Mouse (Mus musculus) embryonic facial prominence, embryonic 14.5 days (tissue): ENCODE measurements around the gene Anks3. TPM values are rescaled to one million over a fixed set of nuclear protein-coding genes. Genes with fewer than 3 reads are reported as not detected.
A peak's percentile ranks its signal among the peaks of the same experiment; 100 is the strongest.

Experiments
- ATAC-seq: fragments of 200-750 bp; cut with Nextera tagmentation; 2 replicates; pipeline ENCODE4 v1.8.0; 2017; ENCODE audit warnings: low read depth, moderate number of reproducible peaks, moderate TSS enrichment
- DNase-seq: peaks from one replicate; pipeline ENCODE4 v3.0.0-alpha.2; 2015; ENCODE audit warnings: low spot score
- H3K27ac ChIP-seq: fragments of 300-500 bp; sonication (generic); replicated peaks from 2 replicates; pipeline ENCODE4 v1.5.1; 2014; ENCODE audit warnings: low read depth, mild to moderate bottlenecking, low read length, moderate library complexity
- H3K27me3 ChIP-seq: fragments of 300-500 bp; sonication (generic); replicated peaks from 2 replicates; pipeline ENCODE4 v1.6.1; 2014; ENCODE audit warnings: low read length; ENCODE audit not compliant: control insufficient read depth, insufficient read depth
- H3K36me3 ChIP-seq: fragments of 300-500 bp; sonication (generic); 2 replicates; pipeline ENCODE4 v1.6.1; 2014; ENCODE audit warnings: low read length, mixed read lengths; ENCODE audit not compliant: control insufficient read depth, insufficient read depth
- H3K4me1 ChIP-seq: fragments of 300-500 bp; sonication (generic); 2 replicates; pipeline ENCODE4 v1.6.1; 2014; ENCODE audit warnings: antibody characterized with exemption, low read length; ENCODE audit not compliant: control insufficient read depth, insufficient read depth
- H3K4me2 ChIP-seq: fragments of 300-500 bp; sonication (generic); 2 replicates; pipeline ENCODE4 v1.6.1; 2014; ENCODE audit warnings: low read depth, mild to moderate bottlenecking, low read length, moderate library complexity, mixed read lengths
- H3K4me3 ChIP-seq: fragments of 300-500 bp; sonication (generic); 2 replicates; pipeline ENCODE4 v1.5.1; 2014; ENCODE audit warnings: low read depth, mild to moderate bottlenecking, low read length
- H3K9ac ChIP-seq: fragments of 300-500 bp; sonication (generic); 2 replicates; pipeline ENCODE4 v1.6.1; 2014; ENCODE audit warnings: low read depth, mild to moderate bottlenecking, low read length, moderate library complexity, mixed read lengths
- H3K9me3 ChIP-seq: fragments of 300-500 bp; sonication (generic); 2 replicates; pipeline ENCODE4 v1.6.1; 2016; ENCODE audit warnings: low read length; ENCODE audit not compliant: control insufficient read depth
- WGBS: fragments of 180-500 bp; shearing (Covaris S2); extraction: QIAGEN DNeasy Blood & Tissue Kit; methylation state at CpG from one replicate; pipeline ENCODE4 v1.1.7; 2014; 5-methylcytosine and 5-hydroxymethylcytosine counted together
- polyA plus RNA-seq: library from polyadenylated mRNA; unstranded; fragments of >200 nt; fragmentation: Nextera tagmentation; extraction: Ambion mirVana; gene quantifications from 2 replicates; pipeline ENCODE4 v1.2.1, GENCODE M21; 2014

Gene Anks3
- polyA plus RNA-seq, 1 experiment from 2014 or later, result 48.3 TPM

DNA sequence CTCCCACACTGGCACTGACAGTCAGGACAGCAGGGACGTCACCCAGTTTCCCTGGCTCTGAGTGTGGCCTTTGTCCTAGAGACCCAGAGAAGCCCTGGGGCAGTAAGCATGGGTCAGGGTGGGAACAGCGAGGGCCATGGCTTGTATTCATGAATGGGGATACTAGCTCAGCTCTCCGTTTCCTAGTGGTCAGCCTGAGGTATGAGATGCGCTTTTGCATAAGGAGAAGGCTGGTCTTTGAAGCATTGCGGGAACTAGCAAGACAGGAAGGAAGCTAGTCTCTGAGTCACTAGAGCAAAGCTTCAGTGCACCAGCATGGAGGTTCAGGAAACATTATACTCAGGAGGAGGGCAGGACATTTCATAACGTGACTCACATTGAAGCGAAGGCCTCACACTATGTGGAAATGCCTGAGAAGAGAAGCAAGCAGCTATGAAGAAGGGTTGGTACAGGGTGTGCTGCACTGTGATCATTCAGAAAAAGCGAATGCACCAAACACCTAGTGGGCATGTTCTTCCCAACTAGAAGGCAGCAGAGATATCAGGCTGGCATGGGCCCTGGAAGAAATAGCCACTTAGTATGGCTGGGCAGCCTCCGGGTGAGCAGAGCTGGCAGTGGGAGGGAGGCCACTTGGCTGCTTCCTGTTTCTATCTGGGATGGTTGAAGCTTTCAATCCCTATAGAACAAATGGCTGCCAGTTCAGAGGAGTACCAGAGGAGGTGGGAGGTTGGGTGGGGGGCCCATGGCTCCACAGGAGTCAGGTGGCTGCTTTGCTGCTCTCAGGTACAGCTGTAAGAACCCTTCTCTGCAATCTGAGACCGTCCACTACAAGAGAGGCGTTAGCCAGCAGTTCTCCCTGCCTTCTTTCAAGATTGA lies 50.9 kb downstream of the Anks3 start:
- no peak overlapping the region for H3K4me3 ChIP-seq
- no peak overlapping the region for H3K4me2 ChIP-seq
- peak overlapping the region; percentile 30 for H3K27ac ChIP-seq
- no peaks in the 10 kb centered on the region for H3K4me1 ChIP-seq
- no peak overlapping the region for H3K9ac ChIP-seq
- H3K9me3 ChIP-seq, result no peaks in the 10 kb centered on the region
- 57% methylated on average over 11 of the region's 11 CpGs for WGBS
- DNase-seq, result peak; percentile 27
- H3K36me3 ChIP-seq, result peaks cover 70% of the 10 kb centered on the region
- ATAC-seq, result peak; percentile 1; the same call in 1 of the 2 replicates
- H3K27me3 ChIP-seq, result no peaks in the 10 kb centered on the region

DNA sequence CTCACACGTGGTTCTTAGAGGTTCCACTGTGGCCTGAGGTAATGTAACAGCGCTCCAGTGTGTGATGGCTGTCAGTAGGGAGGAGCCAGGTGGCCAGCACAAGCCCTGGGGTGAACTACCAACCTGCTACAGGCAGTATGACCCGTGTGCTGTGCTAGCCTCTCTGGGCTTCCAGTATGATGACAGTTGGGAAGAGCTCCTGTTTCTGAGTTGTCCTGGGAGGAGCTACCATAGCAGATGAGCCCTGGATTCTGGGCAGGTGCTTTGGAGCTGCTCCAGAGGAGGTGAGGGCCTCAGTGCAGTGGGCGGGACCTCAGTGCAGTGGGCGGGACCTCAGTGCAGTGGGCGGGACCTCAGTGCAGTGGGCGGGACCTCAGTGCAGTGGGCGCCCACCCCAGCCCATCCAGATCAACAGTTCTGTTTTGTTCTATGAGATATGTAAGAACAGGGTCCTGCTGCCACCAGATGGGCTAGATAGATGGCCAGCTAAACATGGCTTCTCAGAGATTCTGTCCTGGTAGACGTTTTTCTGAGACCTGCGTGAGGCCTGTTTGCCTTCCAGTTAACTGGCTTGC lies 51.8 kb downstream of the Anks3 start:
- ATAC-seq, result no peak
- Histone ChIP-seq H3K4me3 (no peak overlapping the region), H3K27me3 (no peaks in the 10 kb centered on the region), H3K27ac (peak overlapping the region; percentile 30; the same call in 1 of the 2 replicates), H3K36me3 (peaks cover 70% of the 10 kb centered on the region), H3K9ac (no peak overlapping the region), H3K9me3 (no peaks in the 10 kb centered on the region), H3K4me2 (no peak overlapping the region), H3K4me1 (no peaks in the 10 kb centered on the region)
- 75% methylated on average over 10 of the region's 10 CpGs for WGBS
- DNase-seq, result no peak

DNA sequence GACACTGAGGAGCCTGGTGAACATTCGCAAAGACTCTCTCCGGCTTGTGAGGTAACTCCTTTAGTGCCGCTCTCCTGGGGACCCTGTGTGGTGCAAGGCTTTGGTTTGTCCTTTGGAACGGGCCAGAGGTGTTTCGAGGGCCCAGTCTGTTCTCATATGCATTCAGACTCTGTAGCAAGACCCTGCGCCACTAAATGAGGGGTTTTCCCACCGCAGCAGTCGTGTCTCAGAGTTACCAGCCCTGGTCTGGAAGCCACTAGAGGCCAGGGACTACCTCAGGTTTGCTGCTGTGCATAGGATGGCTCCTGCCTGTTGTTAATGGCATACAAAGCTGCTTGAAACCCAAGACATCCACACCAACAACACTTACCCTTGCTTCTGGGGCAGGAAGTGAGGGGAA lies 53.2 kb downstream of the Anks3 start:
- H3K27me3 ChIP-seq, result no peaks in the 10 kb centered on the region
- no peak for DNase-seq
- no peak overlapping the region for H3K4me3 ChIP-seq
- 95% methylated on average over 8 of the region's 8 CpGs for WGBS
- H3K27ac ChIP-seq, result no peak overlapping the region
- H3K4me1 ChIP-seq, result no peaks in the 10 kb centered on the region
- no peak overlapping the region for H3K4me2 ChIP-seq
- ATAC-seq, result no peak
- H3K9me3 ChIP-seq, result no peaks in the 10 kb centered on the region
- no peak overlapping the region for H3K9ac ChIP-seq
- peaks cover 56% of the 10 kb centered on the region for H3K36me3 ChIP-seq

DNA sequence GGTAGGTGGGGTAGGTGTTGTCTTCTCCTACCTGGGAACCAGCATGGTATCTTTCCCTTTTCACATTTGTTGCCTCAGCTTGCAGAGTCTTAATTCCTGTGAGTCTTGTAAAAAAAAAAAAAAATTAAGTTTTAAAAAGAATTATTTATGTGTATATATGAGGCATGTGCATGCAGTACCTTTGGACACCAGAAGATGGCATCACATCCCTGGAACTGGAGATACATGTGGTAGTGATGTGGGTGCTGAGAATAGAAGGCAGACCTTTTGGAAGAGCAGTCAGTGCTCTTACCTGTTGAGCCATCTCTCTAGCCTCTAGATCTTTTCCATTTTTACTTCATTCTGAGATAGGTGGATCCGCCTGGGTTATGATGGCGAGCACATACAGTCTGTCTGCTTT lies 54.3 kb downstream of the Anks3 start:
- no peak overlapping the region for H3K27ac ChIP-seq
- DNase-seq (no peak), ATAC-seq (no peak)
- peaks cover 49% of the 10 kb centered on the region for H3K36me3 ChIP-seq
- H3K4me2 ChIP-seq, result no peak overlapping the region
- 96% methylated on average over 2 of the region's 2 CpGs for WGBS
- no peak overlapping the region for H3K4me3 ChIP-seq
- H3K4me1 ChIP-seq, result no peaks in the 10 kb centered on the region
- no peaks in the 10 kb centered on the region for H3K9me3 ChIP-seq
- no peak overlapping the region for H3K9ac ChIP-seq
- H3K27me3 ChIP-seq, result no peaks in the 10 kb centered on the region

DNA sequence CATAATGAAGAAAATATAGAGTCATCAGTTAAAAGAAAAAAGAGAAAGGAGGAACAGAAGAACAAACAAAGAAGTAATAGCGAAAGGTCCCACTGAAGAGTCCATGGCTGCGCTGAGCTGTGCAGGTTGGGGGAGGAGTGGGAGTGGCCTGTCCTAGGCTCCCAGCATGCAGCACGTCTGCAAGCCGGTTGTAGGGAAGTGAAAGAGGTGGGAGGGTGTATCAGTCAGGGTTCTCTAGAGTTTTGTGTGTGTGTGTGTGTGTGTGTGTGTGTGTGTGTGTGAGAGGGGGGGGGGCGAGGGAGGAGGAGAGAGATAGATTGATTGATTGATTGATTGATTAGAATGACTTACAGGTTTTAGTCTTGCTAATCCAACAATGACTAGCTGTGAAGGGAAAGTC lies 56.0 kb downstream of the Anks3 start:
- Histone ChIP-seq H3K4me3 (no peak overlapping the region), H3K4me2 (no peak overlapping the region), H3K27ac (no peak overlapping the region), H3K4me1 (no peaks in the 10 kb centered on the region), H3K9me3 (no peaks in the 10 kb centered on the region), H3K9ac (no peak overlapping the region), H3K27me3 (no peaks in the 10 kb centered on the region), H3K36me3 (peaks cover 38% of the 10 kb centered on the region)
- no peak for ATAC-seq
- 54% methylated on average over 5 of the region's 5 CpGs for WGBS
- no peak for DNase-seq

DNA sequence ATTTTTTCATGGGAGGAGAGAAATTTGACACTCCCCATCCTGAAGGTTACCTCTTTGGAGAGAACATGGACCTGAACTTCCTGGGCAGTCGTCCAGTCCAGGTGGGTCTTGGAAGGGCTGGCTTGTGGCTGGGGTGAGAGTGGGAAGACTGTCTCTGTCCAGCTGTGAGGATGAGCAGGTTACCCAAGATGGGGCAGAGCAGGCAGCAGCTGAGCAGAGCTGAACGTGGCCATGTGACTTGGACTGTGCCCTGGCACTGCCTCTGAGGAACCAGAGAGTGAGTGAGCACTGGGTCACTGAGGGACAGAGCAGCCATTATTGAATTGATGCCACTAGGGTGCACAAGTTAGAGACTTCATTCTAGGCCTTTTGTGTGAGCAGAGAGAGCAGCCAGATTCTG lies 56.6 kb downstream of the Anks3 start:
- DNase-seq, result no peak
- no peaks in the 10 kb centered on the region for H3K9me3 ChIP-seq
- no peak overlapping the region for H3K9ac ChIP-seq
- H3K4me3 ChIP-seq, result no peak overlapping the region
- H3K36me3 ChIP-seq, result peaks cover 36% of the 10 kb centered on the region
- H3K4me2 ChIP-seq, result no peak overlapping the region
- no peak for ATAC-seq
- H3K27me3 ChIP-seq, result no peaks in the 10 kb centered on the region
- no peaks in the 10 kb centered on the region for H3K4me1 ChIP-seq
- 62% methylated on average over 2 of the region's 2 CpGs for WGBS
- no peak overlapping the region for H3K27ac ChIP-seq

DNA sequence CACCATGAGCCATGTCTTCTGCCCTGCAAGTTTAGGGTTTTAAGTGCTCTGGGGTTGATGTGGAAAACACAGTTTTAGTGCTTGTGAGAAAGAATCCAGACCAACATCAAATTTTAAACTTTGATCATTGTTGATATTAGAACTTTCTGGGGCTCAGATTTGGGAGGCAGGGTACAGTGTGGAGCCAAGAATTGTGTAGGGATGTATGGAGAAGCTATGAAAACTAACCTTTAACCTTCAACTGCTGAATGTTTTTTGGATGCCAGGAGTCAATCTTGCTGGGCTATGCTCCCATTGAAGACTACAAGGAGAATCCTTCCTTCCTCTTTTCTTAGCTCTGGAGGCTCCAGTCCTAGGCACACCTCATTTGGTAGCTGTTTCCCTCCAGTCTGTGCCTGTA lies 57.4 kb downstream of the Anks3 start:
- Histone ChIP-seq H3K4me1 (no peaks in the 10 kb centered on the region), H3K27ac (no peak overlapping the region), H3K4me3 (no peak overlapping the region), H3K9ac (no peak overlapping the region), H3K4me2 (no peak overlapping the region), H3K9me3 (no peaks in the 10 kb centered on the region), H3K36me3 (peaks cover 27% of the 10 kb centered on the region), H3K27me3 (no peaks in the 10 kb centered on the region)
- ATAC-seq (no peak), DNase-seq (no peak)

DNA sequence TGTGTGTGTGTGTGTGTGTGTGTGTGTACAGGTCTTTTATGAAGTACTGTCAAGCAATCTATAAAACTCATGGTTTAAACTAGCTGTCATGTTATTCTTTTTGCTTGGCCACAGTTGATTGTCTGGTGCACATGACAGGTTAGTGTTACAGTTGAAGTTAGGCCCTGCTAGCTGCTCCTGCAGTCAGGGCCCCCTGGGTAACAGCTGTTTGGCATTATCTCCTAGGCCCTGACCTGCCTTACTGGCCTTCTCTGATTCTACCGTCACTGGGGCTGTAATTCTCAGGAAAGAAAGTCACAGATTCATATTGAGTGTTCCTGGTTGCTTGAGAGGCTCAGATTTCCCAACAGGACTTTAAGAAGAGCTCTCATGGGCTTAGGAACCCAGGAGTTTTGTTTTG lies 58.4 kb downstream of the Anks3 start:
- no peak for DNase-seq
- Histone ChIP-seq H3K27ac (no peak overlapping the region), H3K4me1 (no peaks in the 10 kb centered on the region)

DNA sequence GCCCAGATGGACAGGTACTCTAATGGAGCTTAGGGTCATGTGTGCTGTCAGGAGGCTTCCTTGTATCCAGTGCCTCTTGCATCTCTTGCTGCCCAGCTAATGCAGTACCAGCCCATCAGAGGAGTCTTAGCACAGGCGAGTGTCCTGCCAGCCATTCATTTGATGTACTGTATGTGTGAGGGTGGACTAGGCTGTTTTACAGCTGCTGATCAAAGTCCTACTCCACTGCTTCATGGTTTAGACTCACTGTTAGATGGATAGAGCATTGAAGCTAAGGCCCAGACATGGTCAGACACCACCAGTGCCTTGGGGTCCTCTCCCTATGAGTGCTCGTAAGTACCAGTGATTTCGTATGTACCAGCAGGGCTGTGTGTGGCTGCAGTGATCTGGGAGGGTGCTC lies 59.1 kb downstream of the Anks3 start:
- no peak for DNase-seq
- H3K4me3 ChIP-seq, result no peak overlapping the region
- peaks cover 11% of the 10 kb centered on the region for H3K36me3 ChIP-seq
- H3K9me3 ChIP-seq, result no peaks in the 10 kb centered on the region
- no peaks in the 10 kb centered on the region for H3K4me1 ChIP-seq
- WGBS, result 96% methylated on average over 3 of the region's 3 CpGs
- no peak overlapping the region for H3K4me2 ChIP-seq
- no peak for ATAC-seq
- H3K27ac ChIP-seq, result no peak overlapping the region
- H3K9ac ChIP-seq, result no peak overlapping the region
- no peaks in the 10 kb centered on the region for H3K27me3 ChIP-seq

More for the DNA sequence above, 58.4 kb downstream of the Anks3 start:
- ATAC-seq, result no peak
- no peak overlapping the region for H3K9ac ChIP-seq
- 19% methylated on average over 1 of the region's 1 CpGs for WGBS
- no peaks in the 10 kb centered on the region for H3K27me3 ChIP-seq
- H3K4me3 ChIP-seq, result no peak overlapping the region
- H3K9me3 ChIP-seq, result no peaks in the 10 kb centered on the region
- peaks cover 18% of the 10 kb centered on the region for H3K36me3 ChIP-seq
- no peak overlapping the region for H3K4me2 ChIP-seq
